Mouse (Mus musculus): ENCODE data around the gene Tlx1.

Tlx1 gene

DNA sequence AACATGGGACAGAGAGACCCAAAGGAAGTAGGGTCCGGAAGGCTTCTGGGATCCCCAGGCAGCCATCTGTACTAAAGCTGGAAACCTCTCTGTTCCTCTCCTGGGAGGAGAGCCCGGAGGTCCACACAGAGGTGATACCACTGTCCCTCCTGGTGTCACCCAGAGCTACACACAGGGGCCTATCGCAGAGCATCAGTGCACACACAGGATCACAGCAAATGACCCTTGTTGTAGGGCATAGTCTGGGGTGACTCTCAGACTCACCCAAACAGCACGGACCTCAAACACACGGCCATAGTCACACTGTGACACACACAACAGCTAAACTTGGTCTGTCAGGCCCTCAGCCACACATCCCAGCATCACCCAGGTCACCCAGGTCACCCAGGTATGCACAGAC lies 5.9 kb downstream of the Tlx1 start:
- no peak for DNase-seq (ENCODE audit: extremely low read depth, insufficient read length, low spot score)

DNA sequence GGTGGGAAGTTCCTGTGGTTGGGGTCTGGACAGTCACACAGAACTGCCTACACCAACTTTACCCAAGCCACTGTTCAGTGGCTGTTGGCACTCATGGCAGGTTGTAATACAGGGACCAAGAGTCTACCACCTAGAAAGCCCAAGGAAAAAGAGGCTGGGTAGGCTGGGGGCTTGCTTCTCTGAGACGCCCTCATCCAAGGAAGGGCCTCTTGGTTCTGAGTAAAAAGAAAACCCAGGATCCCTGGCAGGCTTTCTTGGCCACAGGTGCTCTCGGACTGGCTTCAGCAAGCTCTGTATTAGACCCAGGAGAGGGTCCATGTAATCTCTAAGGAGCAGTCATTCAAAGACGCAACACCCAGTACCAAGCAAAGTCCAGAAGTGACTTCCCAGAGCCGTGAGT lies 7.7 kb downstream of the Tlx1 start:
- no peak for DNase-seq (ENCODE audit: extremely low read depth, insufficient read length, low spot score)

DNA sequence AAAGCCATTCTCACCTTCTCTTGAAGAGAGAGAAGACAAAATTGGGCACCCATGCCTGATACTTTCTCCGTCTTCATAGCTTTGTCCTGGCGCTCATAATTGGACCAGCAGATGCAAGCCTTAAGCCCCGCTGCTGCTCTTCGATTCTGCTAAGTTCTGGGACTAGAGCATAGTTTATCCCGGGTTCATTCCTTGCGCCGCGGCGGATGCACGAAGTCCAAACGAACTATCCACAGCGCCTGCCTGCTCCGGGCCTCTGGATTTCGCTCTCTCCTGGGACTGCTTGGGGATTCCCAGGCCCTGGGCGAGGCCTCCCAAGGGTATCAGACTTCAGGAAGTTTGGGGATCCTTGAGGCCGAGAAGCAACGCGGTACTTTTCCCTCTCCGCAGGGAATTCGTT lies 8.4 kb downstream of the Tlx1 start:
- DNase-seq (ENCODE audit: extremely low read depth, insufficient read length, low spot score): no peak

DNA sequence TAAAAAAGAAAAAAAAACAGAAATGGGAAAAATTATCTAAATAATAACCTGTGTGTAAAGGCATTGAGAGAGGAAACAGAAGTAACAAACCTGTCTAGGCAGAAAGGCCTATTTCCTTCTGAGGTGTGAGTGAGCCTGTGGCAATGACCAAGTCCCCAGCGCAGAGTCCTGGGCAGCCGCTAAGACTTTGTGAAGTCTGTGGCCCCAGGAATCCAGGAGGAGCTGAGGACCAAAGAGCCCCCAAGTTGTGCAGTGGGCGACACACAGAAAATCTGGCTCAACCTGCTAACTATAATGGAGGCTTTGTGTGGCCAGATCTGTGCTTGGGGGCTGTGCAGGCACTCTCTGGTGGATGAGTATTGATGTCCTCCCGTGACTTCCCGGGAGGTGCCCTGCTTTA lies 9.0 kb downstream of the Tlx1 start:
- DNase-seq (ENCODE audit: extremely low read depth, insufficient read length, low spot score): no peak

DNA sequence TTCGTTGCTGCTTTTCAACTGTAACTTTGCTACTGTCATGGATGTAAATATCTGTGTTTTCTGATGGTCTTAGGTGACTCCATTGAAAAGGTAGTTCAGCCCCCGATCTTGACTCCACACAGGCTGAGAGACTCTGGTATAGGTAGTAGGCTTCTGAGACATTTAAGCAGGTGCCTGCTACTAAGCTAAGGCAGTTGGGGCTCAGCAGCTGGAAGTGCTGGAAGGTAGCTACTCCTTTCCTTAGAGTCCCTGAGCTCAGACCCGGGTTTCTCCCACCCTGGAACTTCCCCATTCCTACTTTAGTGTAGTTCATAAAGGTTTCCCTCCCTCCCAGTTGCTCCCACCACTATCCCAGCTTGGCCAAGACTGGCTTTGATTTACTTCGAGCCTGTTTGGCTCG lies 9.5 kb downstream of the Tlx1 start:
- DNase-seq (ENCODE audit: extremely low read depth, insufficient read length, low spot score): no peak

DNA sequence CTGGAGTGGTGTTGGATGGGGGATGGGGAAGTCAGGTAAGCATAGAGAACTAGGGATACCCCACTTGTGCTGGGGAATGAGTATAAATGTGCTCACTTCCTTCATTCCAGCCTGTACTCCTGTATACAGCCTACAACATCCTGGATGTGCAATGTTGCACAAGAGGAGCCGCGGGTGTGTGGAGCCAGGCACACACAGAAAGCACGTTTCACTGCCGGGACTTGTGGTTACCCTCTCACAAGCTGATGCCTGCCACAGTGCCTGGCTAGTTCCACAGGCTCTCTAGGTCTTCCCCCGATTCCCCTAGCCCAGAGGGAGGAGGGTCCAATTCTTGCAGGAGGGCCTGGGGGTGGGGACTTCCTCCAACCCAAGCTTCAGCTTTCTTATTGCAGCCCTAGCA lies 10.0 kb downstream of the Tlx1 start:
- no peak for DNase-seq (ENCODE audit: extremely low read depth, insufficient read length, low spot score)

DNA sequence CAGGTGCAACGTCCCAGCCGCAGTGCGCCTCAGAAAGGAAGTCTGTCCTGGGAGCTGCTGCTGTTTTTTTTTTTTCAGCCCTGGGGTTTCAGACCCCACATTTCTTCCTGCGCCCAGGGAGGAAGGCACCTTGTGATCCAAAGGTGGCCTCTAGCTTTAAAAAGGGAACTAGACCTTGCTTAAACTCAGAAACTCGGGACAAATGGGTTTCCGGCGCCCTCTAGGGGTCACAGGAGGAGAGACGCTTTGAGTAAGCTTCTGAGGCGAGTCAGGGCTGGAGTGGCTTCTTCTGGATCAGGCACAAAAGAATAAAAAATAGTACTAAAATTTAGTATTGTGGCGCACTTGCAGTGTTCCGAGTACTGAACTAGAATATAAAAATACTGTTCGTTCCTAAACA lies 10.6 kb downstream of the Tlx1 start:
- DNase-seq (ENCODE audit: extremely low read depth, insufficient read length, low spot score): peak; percentile 49

DNA sequence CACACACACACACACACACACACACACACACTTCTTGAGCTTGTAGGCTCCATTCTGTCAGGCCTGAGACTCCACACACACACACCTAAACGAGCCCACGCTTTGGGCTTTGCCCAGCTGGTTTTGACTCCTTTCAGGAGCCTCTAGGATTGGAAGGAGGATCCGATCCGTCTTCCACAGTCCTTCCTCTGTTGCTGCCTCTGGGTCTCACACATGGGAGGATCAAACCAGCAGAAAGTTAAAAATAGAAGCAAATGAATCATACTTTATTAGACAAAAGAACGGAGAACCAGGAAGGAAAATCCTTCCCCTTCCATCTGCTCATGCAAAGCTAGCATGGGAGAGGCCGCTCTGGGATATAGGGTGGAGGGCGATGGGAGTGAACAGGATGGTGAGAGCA lies 11.7 kb downstream of the Tlx1 start:
- peak; percentile 47 for DNase-seq (ENCODE audit: extremely low read depth, insufficient read length, low spot score)

DNA sequence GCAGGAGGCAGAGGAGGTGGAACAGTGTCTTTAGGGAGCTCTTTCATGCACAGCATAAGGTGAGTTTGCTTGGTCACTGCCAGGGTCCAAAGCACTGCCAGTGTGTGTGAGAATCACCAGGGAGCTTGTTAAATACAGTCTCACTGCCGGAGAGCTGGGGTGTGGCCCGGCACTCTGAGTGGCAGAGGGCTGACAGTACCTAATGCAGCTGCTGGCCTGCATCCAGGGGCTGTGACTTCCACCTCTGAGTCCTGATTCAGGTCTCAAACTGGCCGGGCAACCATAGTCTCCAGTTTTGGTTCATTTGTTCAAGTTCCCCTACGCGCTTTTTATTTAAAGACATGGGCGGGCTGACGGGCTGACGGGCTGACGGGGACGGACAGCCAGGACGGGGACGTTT lies 12.4 kb downstream of the Tlx1 start:
- DNase-seq (ENCODE audit: extremely low read depth, insufficient read length, low spot score): peak; percentile 66

DNA sequence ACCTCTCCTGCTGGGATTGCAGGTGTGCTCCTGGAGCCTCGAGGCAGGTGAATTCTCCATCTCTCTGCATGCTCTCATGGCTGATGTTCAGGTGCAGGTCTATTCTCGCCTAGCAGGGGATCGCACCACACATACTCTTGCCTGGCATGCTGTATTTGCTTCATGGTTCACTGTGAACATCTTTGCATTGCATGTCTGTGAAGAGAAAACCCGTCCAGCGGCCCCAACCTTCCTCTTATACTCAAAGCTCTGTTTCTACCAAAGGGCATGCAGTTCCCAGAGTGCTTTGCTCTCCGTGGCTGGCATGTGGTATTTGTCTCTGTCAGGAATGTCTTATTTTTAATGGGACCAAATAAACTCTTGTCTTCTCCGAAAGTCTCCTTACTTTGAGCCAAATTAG lies 20.0 kb downstream of the Tlx1 start:
- DNase-seq (ENCODE audit: extremely low read depth, insufficient read length, low spot score): no peak

DNA sequence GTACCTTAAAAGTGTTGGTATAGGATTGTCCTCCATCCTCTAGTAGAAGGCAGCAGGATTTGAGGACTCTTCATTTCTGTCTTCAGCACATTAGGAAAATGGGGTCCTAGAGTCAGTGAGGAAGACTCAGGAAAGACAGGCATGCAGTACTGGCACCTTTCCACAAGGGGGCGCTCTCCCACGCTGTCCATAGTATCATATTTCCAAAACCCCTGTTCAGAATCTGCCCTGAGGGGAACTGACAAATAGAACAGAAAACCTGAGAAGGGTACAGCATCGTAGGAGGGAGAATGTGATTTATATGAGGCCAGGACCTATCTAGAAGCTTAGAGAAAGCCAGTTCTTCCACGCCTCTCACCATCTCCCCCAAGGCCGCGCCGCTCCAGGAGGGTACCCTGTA lies 24.3 kb downstream of the Tlx1 start:
- DNase-seq (ENCODE audit: extremely low read depth, insufficient read length, low spot score): no peak

DNA sequence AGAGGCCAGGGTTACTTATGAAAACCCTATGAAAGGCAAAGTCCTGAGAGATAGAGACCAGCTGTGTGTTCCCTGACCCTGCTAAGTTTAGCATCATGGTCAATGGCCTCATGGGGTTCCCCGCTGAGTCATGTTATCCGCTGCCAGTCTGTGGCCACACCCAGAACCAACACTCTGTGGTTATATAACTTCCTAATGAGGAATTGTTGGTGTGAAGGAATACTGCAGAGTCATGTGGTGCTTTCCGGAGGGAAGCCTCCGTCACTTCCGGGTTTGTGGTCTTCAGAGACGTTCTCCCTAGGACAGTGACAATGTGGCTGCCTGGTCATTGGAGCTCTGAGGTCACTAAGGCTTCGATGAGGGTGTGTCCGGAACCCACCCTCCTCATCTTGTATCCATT lies 25.8 kb downstream of the Tlx1 start:
- DNase-seq (ENCODE audit: extremely low read depth, insufficient read length, low spot score): no peak

DNA sequence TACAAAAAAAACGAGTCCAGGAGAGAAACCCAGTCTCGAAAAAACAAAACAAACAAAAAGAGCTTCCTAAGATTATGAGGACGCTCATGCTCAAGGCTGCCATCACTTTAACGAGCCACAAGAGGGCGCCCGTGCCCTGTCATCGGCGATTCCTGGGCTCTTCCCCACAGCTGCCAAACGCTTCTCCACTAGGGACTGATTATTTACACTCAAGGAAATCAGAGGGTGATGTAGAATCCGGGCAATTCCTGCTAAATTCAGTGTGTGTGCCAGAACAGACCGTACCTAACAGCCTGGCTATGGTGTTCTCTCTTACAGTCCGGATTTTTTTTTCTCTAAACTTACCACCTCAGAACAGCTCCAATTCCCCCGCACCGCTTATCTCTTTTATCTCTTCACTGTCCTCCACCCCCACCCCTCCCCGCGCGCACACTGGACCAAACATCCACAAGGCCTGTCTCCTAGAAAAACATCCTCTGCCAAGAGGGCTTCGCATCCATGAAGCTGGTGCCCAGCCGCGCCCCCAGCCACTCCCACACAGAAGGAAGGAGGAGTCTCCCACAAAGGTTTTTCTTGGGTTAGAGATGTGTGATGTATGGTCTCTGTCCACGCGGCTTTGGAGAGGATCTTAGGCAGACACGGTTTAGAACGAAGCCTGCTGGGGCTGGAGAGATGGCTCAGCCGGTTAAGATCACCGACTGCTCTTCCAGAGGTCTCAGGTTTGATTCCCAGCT lies 26.7 kb downstream of the Tlx1 start:
- DNase-seq (ENCODE audit: extremely low read depth, insufficient read length, low spot score): peak; percentile 41

DNA sequence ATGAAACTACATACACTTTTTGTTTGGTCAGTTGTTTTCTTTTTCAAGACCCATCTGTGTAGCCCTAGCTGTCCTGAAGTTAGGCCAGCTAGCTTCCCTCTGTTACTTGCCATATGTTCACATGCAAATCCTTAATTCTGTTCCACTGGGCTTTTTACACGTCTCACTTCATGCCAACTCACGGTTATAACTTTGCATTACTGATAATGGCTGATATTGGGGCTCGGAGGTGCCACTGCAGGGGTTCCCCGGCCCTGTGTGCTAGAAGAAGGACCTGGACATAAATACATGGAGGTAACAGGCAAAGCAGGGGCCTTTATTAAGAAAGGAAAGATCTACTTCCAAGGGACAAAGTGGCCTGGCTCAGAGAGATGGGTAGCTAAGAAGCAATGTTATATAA lies 29.0 kb downstream of the Tlx1 start:
- no peak for DNase-seq (ENCODE audit: extremely low read depth, insufficient read length, low spot score)

DNA sequence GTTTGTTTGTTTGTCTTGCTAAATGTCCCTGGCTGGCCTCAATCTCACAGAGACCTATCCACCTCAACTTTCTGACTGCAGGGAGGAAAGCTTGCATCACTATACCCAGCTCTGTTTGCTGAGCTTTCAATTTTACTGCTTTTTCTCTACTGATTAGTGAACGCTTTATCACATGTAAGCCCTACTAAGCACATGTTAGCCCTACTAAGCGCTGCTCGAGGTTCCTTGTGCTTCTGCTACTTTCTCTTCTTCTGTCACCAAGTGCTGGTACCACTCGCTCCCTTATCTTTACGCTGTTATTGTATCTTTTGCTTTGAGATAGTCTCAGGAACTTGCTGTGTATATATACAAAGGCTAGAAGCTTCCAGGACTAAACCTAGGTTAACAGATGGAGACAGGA lies 30.0 kb downstream of the Tlx1 start:
- no peak for DNase-seq (ENCODE audit: extremely low read depth, insufficient read length, low spot score)

DNA sequence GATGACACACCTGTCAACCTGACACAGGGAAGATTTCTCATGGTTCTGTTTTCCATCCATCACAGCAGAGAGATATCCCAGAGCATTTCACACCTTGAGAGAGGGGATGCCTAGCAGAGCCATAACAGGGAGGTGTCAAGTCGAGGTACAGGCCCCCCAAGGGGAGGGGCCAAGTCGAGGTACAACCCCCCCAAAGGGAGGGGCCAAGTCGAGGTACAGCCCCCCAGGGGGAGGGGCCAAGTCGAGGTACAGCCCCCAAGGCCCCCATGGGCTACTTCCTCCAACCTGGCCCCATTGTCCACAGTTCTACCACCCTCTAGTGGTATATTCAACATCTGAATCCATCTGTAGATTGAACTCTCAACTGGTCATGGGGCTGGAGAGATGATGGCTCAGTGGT lies 44.2 kb downstream of the Tlx1 start:
- DNase-seq (ENCODE audit: extremely low read depth, insufficient read length, low spot score): no peak

DNA sequence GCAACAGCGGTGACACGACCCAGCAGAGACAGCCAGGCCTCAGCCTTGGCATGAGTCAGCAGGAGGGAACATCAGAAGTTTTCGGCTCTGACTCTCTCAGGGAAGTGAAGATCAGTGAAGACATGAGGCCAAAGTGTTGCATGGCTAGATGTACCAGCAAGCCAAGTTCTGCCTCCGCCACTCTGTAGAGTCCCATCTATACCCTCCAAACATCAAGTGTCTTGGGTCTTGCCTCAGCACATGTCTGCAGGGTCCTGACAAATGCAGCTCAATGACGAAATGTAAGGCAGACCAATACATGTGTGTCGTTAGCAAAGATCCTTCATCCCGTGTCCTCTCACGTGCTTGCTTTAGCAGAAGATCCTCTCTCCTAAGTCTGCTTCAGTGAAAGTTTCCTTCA lies 46.5 kb downstream of the Tlx1 start:
- no peak for DNase-seq (ENCODE audit: extremely low read depth, insufficient read length, low spot score)

DNA sequence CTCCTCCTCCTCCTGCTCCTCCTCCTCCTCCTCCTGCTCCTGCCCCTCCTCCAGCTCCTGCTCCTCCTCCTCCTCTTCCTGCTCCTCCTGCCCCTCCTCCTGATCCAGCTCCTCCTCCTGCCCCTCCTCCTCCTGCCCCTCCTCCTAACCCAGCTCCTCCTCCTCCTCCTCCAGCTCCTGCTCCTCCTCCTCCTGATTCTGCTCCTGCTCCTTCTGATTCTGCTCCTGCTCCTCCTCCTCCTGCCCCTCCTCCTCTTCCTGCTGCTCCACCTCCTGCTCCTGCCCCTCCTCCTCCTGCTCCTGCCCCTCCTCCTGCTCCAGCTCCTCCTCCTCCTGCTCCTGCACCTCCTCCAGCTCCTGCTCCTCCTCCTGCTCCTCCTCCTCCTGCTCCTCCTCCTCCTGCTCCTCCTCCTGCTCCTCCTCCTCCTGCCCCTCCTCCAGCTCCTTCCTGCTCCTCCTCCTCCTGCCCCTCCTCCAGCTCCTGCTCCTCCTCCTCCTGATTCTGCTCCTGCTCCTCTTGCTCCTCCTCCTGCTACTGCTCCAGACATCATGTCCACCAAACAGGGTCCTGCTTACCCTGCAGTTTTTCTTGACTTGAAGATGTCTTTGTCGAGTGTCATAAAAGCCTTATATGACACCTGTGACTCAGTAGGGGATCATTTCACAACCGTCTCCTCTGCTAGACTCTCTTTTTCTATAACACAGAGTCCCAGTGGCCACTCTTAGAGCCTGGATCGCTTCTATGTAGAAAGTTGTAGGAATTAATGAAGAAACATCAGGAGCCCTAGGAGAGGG lies 55.0 kb downstream of the Tlx1 start:
- no peak for DNase-seq (ENCODE audit: extremely low read depth, insufficient read length, low spot score)

Data from 3134 (cell line).